Mouse (Mus musculus) testis, adult 2 months (tissue): ENCODE measurements at regions not wholly inside any gene's neighbourhood (a gene's known extent, or its start where the extent isn't known, plus 50 kb on each side); places are given as distances from the start of the nearest gene placed in this dataset.

Experiments
- CTCF ChIP-seq: fragments of 200-500 bp; IDR thresholded peaks from 2 replicates; pipeline ENCODE4 v1.5.1; 2012; ENCODE audit warnings: low read depth, mild to moderate bottlenecking, inconsistent platforms, low read length, moderate library complexity; ENCODE audit not compliant: control insufficient read depth, insufficient read depth, insufficient replicate concordance
- POLR2A ChIP-seq: fragments of 200-500 bp; IDR thresholded peaks from 2 replicates; pipeline ENCODE4 v1.6.1; 2012; ENCODE audit warnings: low read depth, mild to moderate bottlenecking, inconsistent platforms, low read length, moderate library complexity; ENCODE audit not compliant: control insufficient read depth

DNA sequence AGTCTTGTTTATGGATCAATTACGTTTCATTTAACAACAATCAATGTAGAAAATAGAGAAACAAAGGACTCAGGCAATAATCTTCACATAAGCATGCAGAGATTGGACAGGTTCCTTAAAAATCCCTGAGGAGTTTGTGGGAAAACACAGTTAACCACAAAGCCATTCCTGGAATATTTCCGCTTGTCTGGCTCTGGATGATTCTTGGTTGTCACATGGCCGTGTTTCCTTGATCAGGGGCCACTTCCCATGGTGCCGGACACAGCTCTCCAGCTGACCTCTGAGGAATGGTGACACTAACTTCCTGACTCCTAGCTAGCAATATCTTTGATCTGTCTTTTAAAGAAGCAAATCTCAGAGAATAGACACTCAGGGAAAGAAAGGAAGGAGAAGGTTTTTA lies 344.8 kb upstream of the Marcks start:
- no peak for TF ChIP-seq POLR2A
- no peak for TF ChIP-seq CTCF
